Mouse (Mus musculus) myocyte (in vitro differentiated cells): ENCODE measurements at regions not wholly inside any gene's neighbourhood (a gene's known extent, or its start where the extent isn't known, plus 50 kb on each side); places are given as distances from the start of the nearest gene placed in this dataset.

Source experiments
- H3K27me3 ChIP-seq: one replicate; pipeline ENCODE4 v1.6.1; 2011; ENCODE audit not compliant: control insufficient read depth, insufficient read depth, insufficient read length
- H3K36me3 ChIP-seq: one replicate; pipeline ENCODE4 v1.6.1; 2011; ENCODE audit not compliant: control insufficient read depth, insufficient read depth
- H3K4me2 ChIP-seq: one replicate; pipeline ENCODE4 v1.6.1; 2011; ENCODE audit warnings: low read depth, control low read depth
- H3K4me3 ChIP-seq: one replicate; pipeline ENCODE4 v1.5.1; 2011; ENCODE audit warnings: mild to moderate bottlenecking, control low read depth, moderate library complexity
- H3K79me2 ChIP-seq: one replicate; pipeline ENCODE4 v1.6.1; 2011; ENCODE audit not compliant: control insufficient read depth, insufficient read depth
- H3ac ChIP-seq: one replicate; pipeline ENCODE4 v1.6.1; 2011; ENCODE audit not compliant: control insufficient read depth, insufficient read length
- CEBPB ChIP-seq: IDR thresholded peaks from 2 replicates; pipeline ENCODE4 v1.6.1; 2011; ENCODE audit warnings: mild to moderate bottlenecking, moderate library complexity; ENCODE audit not compliant: poor library complexity, insufficient read depth, severe bottlenecking
- E2F4 ChIP-seq: IDR thresholded peaks from one replicate; pipeline ENCODE4 v1.6.1; 2011; ENCODE audit warnings: mild to moderate bottlenecking, control low read depth, moderate library complexity; ENCODE audit not compliant: insufficient read depth
- MAX ChIP-seq: IDR thresholded peaks from one replicate; pipeline ENCODE4 v1.6.1; 2011; ENCODE audit warnings: low read depth, mild to moderate bottlenecking, control low read depth
- MYOD1 ChIP-seq, 3 experiments: IDR thresholded peaks; one replicate each; pipeline ENCODE4 v1.6.1; 2011; ENCODE audit warnings: control low read depth in 2 of 3, low read depth in 2 of 3, mild to moderate bottlenecking in 2 of 3, moderate library complexity in 1 of 3; ENCODE audit not compliant: insufficient read length in 2 of 3, control insufficient read depth in 1 of 3
- MYOG ChIP-seq, 3 experiments: IDR thresholded peaks; one replicate each; pipeline ENCODE4 v1.6.1; 2011; ENCODE audit warnings: control low read depth in 2 of 3, low read depth in 2 of 3, mild to moderate bottlenecking in 2 of 3; ENCODE audit not compliant: insufficient read length in 2 of 3, control insufficient read depth in 1 of 3, insufficient read depth in 1 of 3
- POLR2A ChIP-seq: IDR thresholded peaks from one replicate; pipeline ENCODE4 v1.6.1; 2011; ENCODE audit warnings: low read depth, mild to moderate bottlenecking, control low read depth, moderate library complexity; ENCODE audit not compliant: insufficient read length
- POLR2AphosphoS2 ChIP-seq: IDR thresholded peaks from one replicate; pipeline ENCODE4 v1.6.1; 2011; ENCODE audit warnings: low read depth, control low read depth; ENCODE audit not compliant: insufficient read length
- REST ChIP-seq: IDR thresholded peaks from one replicate; pipeline ENCODE4 v1.6.1; 2011; ENCODE audit warnings: mild to moderate bottlenecking, control low read depth, moderate library complexity; ENCODE audit not compliant: insufficient read depth, insufficient read length
- SRF ChIP-seq: IDR thresholded peaks from one replicate; pipeline ENCODE4 v1.6.1; 2011; ENCODE audit warnings: low read depth; ENCODE audit not compliant: control insufficient read depth, insufficient read length
- TCF12 ChIP-seq: IDR thresholded peaks from one replicate; pipeline ENCODE4 v1.6.1; 2011; ENCODE audit warnings: mild to moderate bottlenecking, control low read depth; ENCODE audit not compliant: poor library complexity, insufficient read depth, severe bottlenecking
- TCF3 ChIP-seq: IDR thresholded peaks from one replicate; pipeline ENCODE4 v1.6.1; 2011; ENCODE audit warnings: low read depth, control low read depth; ENCODE audit not compliant: insufficient read length
- USF1 ChIP-seq: IDR thresholded peaks from one replicate; pipeline ENCODE4 v1.6.1; 2011; ENCODE audit warnings: low read depth, mild to moderate bottlenecking, control low read depth, moderate library complexity

DNA sequence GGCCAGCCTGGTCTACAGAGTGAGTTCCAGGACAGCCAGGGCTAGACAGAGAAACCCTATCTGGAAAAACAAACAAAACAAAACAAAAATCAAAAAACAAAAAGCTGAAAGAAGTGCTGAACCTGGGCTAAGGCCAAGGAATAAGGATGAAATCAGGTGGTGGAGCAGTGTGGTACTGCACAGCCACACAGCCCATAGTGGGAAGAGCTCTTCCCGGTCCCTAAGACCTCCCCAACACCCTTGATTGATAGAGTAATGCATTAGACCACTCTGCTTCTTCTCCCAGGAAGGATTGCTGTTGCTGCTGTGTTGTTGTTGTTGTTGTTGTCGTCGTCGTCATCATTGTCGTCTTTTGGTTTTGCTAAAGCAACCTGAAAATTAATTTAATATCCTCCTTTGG is 118.2 kb upstream of the Mafb start:
- no peaks in the 10 kb centered on the region for H3K36me3 ChIP-seq
- H3K79me2 ChIP-seq = no peaks in the 10 kb centered on the region
- H3ac ChIP-seq = no peak overlapping the region
- no peak for TF ChIP-seq REST
- TF ChIP-seq SRF = no peak
- TF ChIP-seq POLR2A = no peak
- no peak for TF ChIP-seq CEBPB
- no peak for TF ChIP-seq MYOD1 (IDR thresholded peaks at IDR 0.05; ENCODE audit: control insufficient read depth in 1 of 3, insufficient read length in 2 of 3, low read depth in 2 of 3)
- no peak for TF ChIP-seq E2F4
- no peak for TF ChIP-seq TCF3
- TF ChIP-seq POLR2AphosphoS2 = no peak
- no peak for TF ChIP-seq MAX
- no peak for TF ChIP-seq TCF12
- TF ChIP-seq MYOG (IDR thresholded peaks at IDR 0.05; ENCODE audit: control insufficient read depth in 1 of 3, insufficient read depth in 1 of 3, insufficient read length in 2 of 3, low read depth in 2 of 3) = no peak
- TF ChIP-seq USF1 = no peak
- H3K4me2 ChIP-seq = no peak overlapping the region
- H3K4me3 ChIP-seq = no peak overlapping the region
- no peaks in the 10 kb centered on the region for H3K27me3 ChIP-seq

DNA sequence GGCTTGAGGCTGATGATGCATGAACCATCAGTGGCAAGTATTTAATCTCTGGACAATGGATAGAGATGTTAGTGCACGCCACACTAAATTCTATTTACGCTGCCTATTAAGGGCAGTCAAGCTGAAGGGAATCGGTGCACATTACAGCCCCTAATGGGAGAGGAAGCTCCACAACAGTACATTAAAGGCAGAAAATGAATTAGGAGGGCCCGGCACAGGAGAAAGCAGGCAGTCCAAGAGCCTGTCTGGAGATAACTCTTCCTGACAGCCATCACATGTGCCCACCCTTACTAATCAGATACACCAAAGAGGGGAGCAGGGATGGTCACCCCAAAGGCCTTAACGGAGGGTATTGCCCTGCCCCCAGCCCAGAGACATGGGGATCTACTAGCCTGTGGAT is 118.7 kb upstream of the Mafb start:
- Histone ChIP-seq H3ac (no peak overlapping the region), H3K4me3 (no peak overlapping the region), H3K27me3 (no peaks in the 10 kb centered on the region), H3K4me2 (no peak overlapping the region), H3K79me2 (no peaks in the 10 kb centered on the region), H3K36me3 (no peaks in the 10 kb centered on the region)
- TF ChIP-seq TCF3 (no peak), TCF12 (no peak), E2F4 (no peak), SRF (no peak), CEBPB (no peak), POLR2AphosphoS2 (no peak), USF1 (no peak), MYOG (IDR thresholded peaks at IDR 0.05; ENCODE audit: control insufficient read depth in 1 of 3, insufficient read depth in 1 of 3, insufficient read length in 2 of 3, low read depth in 2 of 3) (no peak), POLR2A (no peak), REST (no peak)

- Histone ChIP-seq H3K4me2 (no peak overlapping the region), H3K4me3 (no peak overlapping the region), H3ac (no peak overlapping the region), H3K79me2 (no peaks in the 10 kb centered on the region), H3K36me3 (no peaks in the 10 kb centered on the region), H3K27me3 (no peaks in the 10 kb centered on the region)
- no peak for TF ChIP-seq POLR2AphosphoS2
These were observed 132.9 kb upstream of the Mafb start for GRCm38 (mm10) chr2:160499726-160500125.

DNA sequence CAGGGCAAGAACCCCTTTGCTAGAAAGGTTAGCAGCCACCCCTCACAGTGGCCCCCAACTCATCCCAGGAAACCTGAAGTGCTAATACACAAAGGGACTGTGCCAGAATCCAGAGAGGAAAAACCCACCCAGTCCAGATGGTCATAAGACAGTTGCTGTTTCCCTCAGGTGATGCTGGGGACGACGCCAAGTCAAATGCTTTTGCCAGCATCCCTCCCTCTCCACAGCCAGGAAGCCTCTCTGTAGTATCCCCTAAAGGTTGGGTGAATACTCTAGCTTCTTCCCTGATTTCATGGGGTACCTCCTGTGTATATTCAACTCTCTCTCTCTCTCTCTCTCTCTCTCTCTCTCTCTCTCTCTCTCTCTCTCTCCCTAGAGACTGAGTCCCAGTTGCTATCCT is 136.0 kb upstream of the Mafb start:
- no peak for TF ChIP-seq E2F4
- TF ChIP-seq POLR2A = no peak
- TF ChIP-seq MYOD1 (IDR thresholded peaks at IDR 0.05; ENCODE audit: control insufficient read depth in 1 of 3, insufficient read length in 2 of 3, low read depth in 2 of 3) = no peak
- no peak for TF ChIP-seq POLR2AphosphoS2
- TF ChIP-seq TCF12 = no peak
- no peak for TF ChIP-seq REST
- TF ChIP-seq MYOG (IDR thresholded peaks at IDR 0.05; ENCODE audit: control insufficient read depth in 1 of 3, insufficient read depth in 1 of 3, insufficient read length in 2 of 3, low read depth in 2 of 3) = no peak
- no peak for TF ChIP-seq CEBPB
- TF ChIP-seq SRF = no peak
- no peak for TF ChIP-seq MAX
- no peak for TF ChIP-seq USF1
- TF ChIP-seq TCF3 = no peak
- Histone ChIP-seq H3K79me2 (no peaks in the 10 kb centered on the region), H3K4me2 (no peak overlapping the region), H3K27me3 (no peaks in the 10 kb centered on the region), H3ac (no peak overlapping the region), H3K4me3 (no peak overlapping the region), H3K36me3 (no peaks in the 10 kb centered on the region)

GRCm38 (mm10) chr2:160503597-160504393 is 136.9 kb upstream of the Mafb start:
- H3ac ChIP-seq = no peak overlapping the region
- H3K4me3 ChIP-seq = no peak overlapping the region
- H3K36me3 ChIP-seq = no peaks in the 10 kb centered on the region
- no peak for TF ChIP-seq SRF
- TF ChIP-seq CEBPB = no peak
- TF ChIP-seq E2F4 = no peak
- TF ChIP-seq USF1 = no peak
- TF ChIP-seq MAX = no peak
- no peak for TF ChIP-seq TCF3
- no peak for TF ChIP-seq TCF12
- TF ChIP-seq MYOG (IDR thresholded peaks at IDR 0.05; ENCODE audit: control insufficient read depth in 1 of 3, insufficient read depth in 1 of 3, insufficient read length in 2 of 3, low read depth in 2 of 3) = no peak
- TF ChIP-seq POLR2AphosphoS2 = no peak
- TF ChIP-seq POLR2A = no peak
- no peak for TF ChIP-seq MYOD1 (IDR thresholded peaks at IDR 0.05; ENCODE audit: control insufficient read depth in 1 of 3, insufficient read length in 2 of 3, low read depth in 2 of 3)
- TF ChIP-seq REST = no peak
- no peaks in the 10 kb centered on the region for H3K79me2 ChIP-seq
- H3K4me2 ChIP-seq = no peak overlapping the region
- no peaks in the 10 kb centered on the region for H3K27me3 ChIP-seq
